Mouse (Mus musculus) neural tube, embryonic 14.5 days (tissue): ENCODE data around the gene Tgfbr3. TPM values are rescaled to one million over a fixed set of nuclear protein-coding genes. Genes with fewer than 3 reads are reported as not detected.

ENCODE experiments used
- ATAC-seq: fragments of 200-750 bp; cut with Nextera tagmentation; 2 replicates; pipeline ENCODE4 v1.8.0; 2017; ENCODE audit warnings: low read depth, mild to moderate bottlenecking, moderate TSS enrichment, moderate library complexity
- H3K27ac ChIP-seq: fragments of 300-500 bp; sonication (generic); 2 replicates; pipeline ENCODE4 v1.5.1; 2014; ENCODE audit warnings: low read depth, mild to moderate bottlenecking, control low read depth, low read length, moderate library complexity, mixed read lengths
- H3K27me3 ChIP-seq: fragments of 300-500 bp; sonication (generic); 2 replicates; pipeline ENCODE4 v1.6.1; 2014; ENCODE audit warnings: low read length; ENCODE audit not compliant: control insufficient read depth, insufficient read depth
- H3K36me3 ChIP-seq: fragments of 300-500 bp; sonication (generic); 2 replicates; pipeline ENCODE4 v1.6.1; 2014; ENCODE audit warnings: low read length, mixed read lengths; ENCODE audit not compliant: control insufficient read depth, insufficient read depth
- H3K4me1 ChIP-seq: fragments of 300-500 bp; sonication (generic); 2 replicates; pipeline ENCODE4 v1.6.1; 2014; ENCODE audit warnings: low read length; ENCODE audit not compliant: control insufficient read depth, insufficient read depth
- H3K4me2 ChIP-seq: fragments of 300-500 bp; sonication (generic); 2 replicates; pipeline ENCODE4 v1.6.1; 2014; ENCODE audit warnings: mild to moderate bottlenecking, low read depth, low read length, control low read depth
- H3K4me3 ChIP-seq: fragments of 300-500 bp; sonication (generic); 2 replicates; pipeline ENCODE4 v1.5.1; 2014; ENCODE audit warnings: low read depth, low read length, control low read depth, mixed read lengths
- H3K9ac ChIP-seq: fragments of 300-500 bp; sonication (generic); replicated peaks from 2 replicates; pipeline ENCODE4 v1.6.1; 2014; ENCODE audit warnings: low read depth, mild to moderate bottlenecking, control low read depth, low read length, mixed read lengths
- H3K9me3 ChIP-seq: fragments of 300-500 bp; sonication (generic); 2 replicates; pipeline ENCODE4 v1.6.1; 2016; ENCODE audit warnings: low read length; ENCODE audit not compliant: control insufficient read depth
- WGBS: fragments of 180-500 bp; shearing (Covaris S2); extraction: QIAGEN DNeasy Blood & Tissue Kit; methylation state at CpG from one replicate; pipeline ENCODE4 v1.1.7; 2014; 5-methylcytosine and 5-hydroxymethylcytosine counted together
- polyA plus RNA-seq: library from polyadenylated mRNA; unstranded; fragments of >200 nt; fragmentation: Nextera tagmentation; extraction: Ambion mirVana; gene quantifications from 2 replicates; pipeline ENCODE4 v1.2.1, GENCODE M21; 2014

Tgfbr3 gene
- polyA plus RNA-seq, 1 experiment from 2014 or later = 2.6 TPM

DNA sequence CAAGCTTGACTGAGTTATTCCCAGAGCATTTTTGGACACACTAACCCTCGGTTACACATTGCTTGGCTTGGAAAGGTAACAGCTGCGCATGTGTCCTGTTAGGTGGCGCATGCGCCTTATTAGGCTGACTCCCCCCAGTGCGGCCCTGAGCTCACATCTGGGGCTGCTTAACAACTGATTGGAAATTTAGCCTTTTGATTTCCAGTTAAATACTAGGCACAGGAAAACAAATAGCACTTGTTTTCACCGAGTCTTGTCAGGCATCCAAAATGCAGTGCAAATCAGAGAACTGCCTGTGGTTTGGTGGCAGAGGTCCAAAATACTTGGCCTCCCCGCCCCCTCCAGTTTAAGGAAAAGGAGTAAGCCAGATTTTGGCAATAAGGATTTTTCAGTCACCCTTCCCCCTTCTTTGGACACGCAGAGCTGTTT, 121.5 kb downstream of the Tgfbr3 start:
- WGBS = 35% methylated on average over 8 of the region's 8 CpGs
- no peak overlapping the region for H3K4me3 ChIP-seq
- no peak overlapping the region for H3K9ac ChIP-seq
- peaks cover 7% of the 10 kb centered on the region; the same call in 1 of the 2 replicates for H3K4me1 ChIP-seq
- peak; percentile 68 for ATAC-seq
- H3K36me3 ChIP-seq = no peaks in the 10 kb centered on the region
- H3K4me2 ChIP-seq = peak overlapping the region; percentile 15; the same call in 1 of the 2 replicates
- H3K27ac ChIP-seq = no peak overlapping the region
- no peaks in the 10 kb centered on the region for H3K27me3 ChIP-seq
- no peaks in the 10 kb centered on the region for H3K9me3 ChIP-seq

DNA sequence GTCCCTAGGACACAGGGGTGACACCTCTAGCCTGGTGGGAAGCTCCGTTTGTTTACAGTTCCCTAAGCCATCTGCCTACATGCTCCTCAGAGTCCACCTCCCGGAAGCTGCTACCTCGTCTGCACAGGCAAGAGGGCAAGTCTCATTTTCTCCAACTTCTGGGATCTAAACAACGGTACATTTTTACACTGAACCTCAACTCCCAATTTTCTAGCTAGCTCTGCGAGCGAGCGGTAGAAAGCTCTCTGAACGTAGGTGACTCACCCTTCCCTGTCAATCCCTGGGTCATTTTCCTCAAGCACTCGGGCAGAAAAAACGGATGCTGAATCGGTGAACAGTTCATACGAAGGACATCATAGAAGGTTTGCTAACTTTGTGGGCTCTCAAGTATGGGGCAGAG, 122.1 kb downstream of the Tgfbr3 start:
- H3K27me3 ChIP-seq = no peaks in the 10 kb centered on the region
- peak overlapping the region; percentile 15; the same call in 1 of the 2 replicates for H3K4me2 ChIP-seq
- H3K27ac ChIP-seq = no peak overlapping the region
- H3K36me3 ChIP-seq = no peaks in the 10 kb centered on the region
- H3K4me3 ChIP-seq = no peak overlapping the region
- no peak overlapping the region for H3K9ac ChIP-seq
- H3K4me1 ChIP-seq = peaks cover 7% of the 10 kb centered on the region; the same call in 1 of the 2 replicates
- no peak for ATAC-seq
- 65% methylated on average over 12 of the region's 12 CpGs for WGBS
- H3K9me3 ChIP-seq = no peaks in the 10 kb centered on the region

DNA sequence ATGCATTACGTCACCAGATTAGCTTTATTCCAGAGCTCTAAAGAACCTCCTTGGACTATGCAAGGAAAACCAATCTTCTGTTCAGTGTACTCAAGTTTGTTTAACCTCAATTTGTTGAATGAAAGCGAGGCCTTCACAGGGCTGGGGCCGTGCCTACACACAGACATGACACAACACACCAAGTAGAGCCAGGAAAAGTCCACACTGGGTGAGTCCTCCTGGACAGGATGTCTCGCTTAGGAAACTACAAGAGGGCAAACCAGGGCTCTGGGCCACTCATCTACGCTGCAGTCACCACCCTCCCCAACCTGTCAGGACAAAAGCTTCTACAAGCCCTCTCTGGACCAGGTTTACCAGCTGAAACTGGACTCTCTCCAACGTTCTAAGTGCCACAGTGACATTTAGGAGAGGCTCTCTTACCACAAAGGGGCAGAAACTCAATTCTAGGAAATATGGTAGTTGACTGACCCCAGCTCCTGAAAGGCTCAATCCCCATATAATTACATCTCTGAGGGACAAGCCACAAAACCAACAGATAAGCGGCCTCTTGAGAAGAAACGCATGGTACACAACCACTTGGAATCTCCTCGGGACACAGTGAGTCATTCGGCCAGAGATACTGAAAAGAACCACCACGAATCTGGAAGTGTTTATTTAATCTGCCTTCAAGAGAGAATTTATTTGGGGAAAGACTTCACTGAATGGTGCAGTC, 122.6 kb downstream of the Tgfbr3 start:
- Histone ChIP-seq H3K4me2 (no peak overlapping the region), H3K4me3 (no peak overlapping the region), H3K9me3 (no peaks in the 10 kb centered on the region), H3K36me3 (no peaks in the 10 kb centered on the region), H3K27me3 (no peaks in the 10 kb centered on the region), H3K9ac (no peak overlapping the region), H3K27ac (no peak overlapping the region), H3K4me1 (peaks cover 7% of the 10 kb centered on the region; the same call in 1 of the 2 replicates)
- ATAC-seq = no peak
- 76% methylated on average over 11 of the region's 11 CpGs for WGBS

DNA sequence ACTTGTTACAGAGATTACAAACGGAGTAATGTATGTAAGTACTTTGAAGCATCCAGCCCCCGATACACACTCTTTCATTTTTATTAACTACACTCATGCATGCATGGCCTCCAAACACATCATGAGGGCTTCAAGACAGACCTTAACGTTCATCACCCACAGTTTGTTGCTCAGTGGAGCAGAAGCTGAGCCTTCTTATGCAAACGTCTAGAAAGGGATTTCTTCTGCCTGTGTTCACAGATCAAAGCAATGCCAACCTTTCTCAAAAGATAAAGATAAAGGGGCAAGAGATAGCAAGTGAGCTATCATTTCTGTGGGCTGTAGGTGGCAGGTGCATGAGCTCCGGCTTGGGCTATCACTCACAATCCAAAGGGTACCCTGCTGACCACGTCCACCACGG, 123.7 kb downstream of the Tgfbr3 start:
- no peak for ATAC-seq
- Histone ChIP-seq H3K36me3 (no peaks in the 10 kb centered on the region), H3K4me1 (peaks cover 7% of the 10 kb centered on the region; the same call in 1 of the 2 replicates), H3K4me2 (no peak overlapping the region), H3K9ac (no peak overlapping the region), H3K9me3 (no peaks in the 10 kb centered on the region), H3K4me3 (no peak overlapping the region), H3K27me3 (no peaks in the 10 kb centered on the region), H3K27ac (no peak overlapping the region)
- 84% methylated on average over 7 of the region's 7 CpGs for WGBS

DNA sequence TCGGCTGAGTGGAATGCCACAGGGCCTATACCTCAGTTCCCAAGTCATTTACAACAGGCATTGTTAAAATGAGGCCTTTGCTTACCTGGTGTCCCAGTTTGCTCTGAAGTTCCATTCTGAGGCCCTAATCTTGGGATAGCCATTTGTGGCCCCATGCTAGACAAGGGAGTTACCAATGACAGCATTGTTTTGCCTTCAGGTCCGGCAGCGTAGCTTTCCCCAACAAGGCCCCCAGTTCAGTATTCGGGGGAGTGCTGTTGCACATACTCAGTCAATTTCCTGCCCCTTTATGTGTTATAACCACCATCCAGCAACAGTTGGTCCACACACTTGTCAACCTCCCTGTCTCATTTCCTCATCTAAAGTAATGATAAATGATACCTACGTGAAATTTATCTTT, 124.2 kb downstream of the Tgfbr3 start:
- Histone ChIP-seq H3K27ac (no peak overlapping the region), H3K9ac (no peak overlapping the region), H3K4me2 (no peak overlapping the region), H3K4me3 (no peak overlapping the region), H3K9me3 (no peaks in the 10 kb centered on the region), H3K4me1 (peaks cover 7% of the 10 kb centered on the region; the same call in 1 of the 2 replicates), H3K27me3 (no peaks in the 10 kb centered on the region), H3K36me3 (no peaks in the 10 kb centered on the region)
- no peak for ATAC-seq
- 83% methylated on average over 5 of the region's 5 CpGs for WGBS

DNA sequence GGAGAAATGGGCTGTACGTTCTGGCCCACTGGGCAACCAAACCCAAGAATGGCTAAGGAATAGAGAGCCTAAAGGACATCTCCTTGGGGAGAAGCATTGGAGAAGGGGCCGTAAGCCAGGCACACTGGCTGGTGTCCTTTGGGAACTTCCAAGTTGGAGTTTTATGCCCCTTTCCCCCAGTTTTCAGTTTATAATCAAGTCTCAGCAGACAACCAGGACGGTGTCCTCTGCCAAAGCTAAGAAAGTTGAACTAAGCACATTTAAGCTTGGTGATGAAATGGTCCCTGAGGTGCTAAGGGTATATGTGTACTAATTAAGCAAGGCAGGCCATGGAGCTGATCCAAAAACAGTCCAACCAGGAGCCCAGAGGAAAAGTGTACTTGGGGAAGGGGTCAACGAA, 124.6 kb downstream of the Tgfbr3 start:
- H3K4me1 ChIP-seq = peaks cover 7% of the 10 kb centered on the region; the same call in 1 of the 2 replicates
- no peak overlapping the region for H3K4me3 ChIP-seq
- H3K9ac ChIP-seq = no peak overlapping the region

DNA sequence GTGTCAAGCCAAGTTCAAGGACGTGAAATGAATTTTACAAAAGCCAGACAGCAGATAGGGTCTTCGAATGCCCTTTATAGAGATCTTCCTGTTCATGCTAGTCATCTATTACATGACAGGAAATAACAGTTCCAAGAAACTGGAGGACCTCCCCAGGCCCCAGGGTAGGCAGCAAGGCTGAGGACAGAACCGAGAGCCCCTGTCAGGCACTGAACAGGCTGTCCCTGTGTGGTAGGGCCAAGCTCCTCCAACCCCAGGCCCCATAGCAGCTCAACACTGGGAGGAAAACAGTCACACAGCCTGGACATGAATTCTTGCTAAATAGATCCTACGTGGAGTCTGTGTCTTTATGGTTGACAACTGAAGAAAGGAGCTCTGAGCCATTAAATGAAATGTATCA, 125.3 kb downstream of the Tgfbr3 start:
- H3K27me3 ChIP-seq = no peaks in the 10 kb centered on the region
- no peak overlapping the region for H3K27ac ChIP-seq
- H3K36me3 ChIP-seq = no peaks in the 10 kb centered on the region
- H3K9ac ChIP-seq = no peak overlapping the region
- WGBS = 95% methylated on average over 4 of the region's 4 CpGs
- ATAC-seq = no peak
- no peak overlapping the region for H3K4me2 ChIP-seq
- no peak overlapping the region for H3K4me3 ChIP-seq
- no peaks in the 10 kb centered on the region for H3K9me3 ChIP-seq
- H3K4me1 ChIP-seq = peaks cover 7% of the 10 kb centered on the region; the same call in 1 of the 2 replicates

More for the DNA sequence above, 124.6 kb downstream of the Tgfbr3 start:
- no peaks in the 10 kb centered on the region for H3K27me3 ChIP-seq
- no peak overlapping the region for H3K27ac ChIP-seq
- no peak overlapping the region for H3K4me2 ChIP-seq
- WGBS = 85% methylated on average over 4 of the region's 4 CpGs
- H3K9me3 ChIP-seq = no peaks in the 10 kb centered on the region
- no peak for ATAC-seq
- H3K36me3 ChIP-seq = no peaks in the 10 kb centered on the region

DNA sequence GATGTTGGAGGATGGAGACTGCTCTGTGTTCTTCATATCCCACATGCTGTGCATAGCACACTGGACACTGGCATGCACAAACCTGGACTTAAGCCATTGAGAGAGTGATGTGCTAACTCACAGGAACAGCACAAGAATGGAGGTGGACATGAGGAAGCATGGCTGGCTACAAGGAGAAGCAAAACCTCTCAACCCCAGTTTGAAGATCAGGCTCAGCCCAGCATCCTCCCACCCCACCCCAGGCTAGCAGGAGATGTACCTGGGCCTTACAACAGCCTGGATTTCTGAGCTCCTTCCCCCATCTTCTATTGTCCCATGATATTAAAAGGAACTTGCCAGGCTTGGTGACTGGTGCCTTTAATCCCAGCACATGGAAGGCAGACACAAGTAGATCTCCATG, 126.1 kb downstream of the Tgfbr3 start:
- Histone ChIP-seq H3K4me1 (peaks cover 7% of the 10 kb centered on the region; the same call in 1 of the 2 replicates), H3K9me3 (no peaks in the 10 kb centered on the region), H3K27me3 (no peaks in the 10 kb centered on the region), H3K4me3 (no peak overlapping the region), H3K9ac (no peak overlapping the region), H3K27ac (no peak overlapping the region), H3K4me2 (no peak overlapping the region), H3K36me3 (no peaks in the 10 kb centered on the region)
- no peak for ATAC-seq

DNA sequence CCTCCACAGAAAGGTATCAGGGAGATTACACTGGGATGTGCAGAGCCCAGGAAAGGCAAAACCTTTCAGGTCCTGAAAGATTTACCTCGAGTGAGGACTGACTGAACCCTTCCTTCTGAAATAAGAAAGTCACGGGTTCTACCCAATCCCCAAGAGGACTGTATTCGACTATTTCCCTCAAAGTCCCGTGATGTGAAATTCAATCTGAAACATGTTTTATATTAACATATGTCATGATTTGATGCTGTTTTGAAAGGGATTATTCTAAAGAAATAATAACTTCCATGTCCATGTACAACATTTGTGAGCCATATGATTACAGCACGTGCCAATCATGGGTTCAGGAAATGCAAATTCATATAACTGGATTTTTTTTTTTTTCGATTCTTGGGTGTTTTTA, 126.6 kb downstream of the Tgfbr3 start:
- Histone ChIP-seq H3K27me3 (no peaks in the 10 kb centered on the region), H3K9me3 (no peaks in the 10 kb centered on the region), H3K36me3 (no peaks in the 10 kb centered on the region), H3K9ac (no peak overlapping the region), H3K4me1 (peaks cover 4% of the 10 kb centered on the region; the same call in 1 of the 2 replicates), H3K4me3 (no peak overlapping the region), H3K27ac (no peak overlapping the region), H3K4me2 (no peak overlapping the region)
- WGBS = 87% methylated on average over 6 of the region's 6 CpGs
- ATAC-seq = no peak
